Mouse (Mus musculus): ENCODE data around the gene Kcnc4. TPM values are rescaled to one million over a fixed set of nuclear protein-coding genes. Genes with fewer than 3 reads are reported as not detected.
A peak's percentile ranks its signal among the peaks of the same experiment; 100 is the strongest.

The Kcnc4 gene
- polyA plus RNA-seq, 1 experiment from 2014 or later: 0.76 TPM

GRCm38 (mm10) chr3:107424258-107425041, 34.9 kb downstream of the Kcnc4 start:
- no peak overlapping the region for H3K4me3 ChIP-seq (replicated peaks)
- no peaks in the 10 kb centered on the region for H3K27me3 ChIP-seq
- no peak for ATAC-seq (ENCODE audit: insufficient number of reproducible peaks, low FRiP score, low TSS enrichment, low read depth)
- no peak overlapping the region for H3K4me2 ChIP-seq (replicated peaks)
- H3K9ac ChIP-seq: no peak overlapping the region
- no peaks in the 10 kb centered on the region for H3K4me1 ChIP-seq
- H3K36me3 ChIP-seq: no peaks in the 10 kb centered on the region
- WGBS: 66% methylated on average over 11 of the region's 11 CpGs
- H3K9me3 ChIP-seq (replicated peaks): no peaks in the 10 kb centered on the region
- H3K27ac ChIP-seq (replicated peaks): no peak overlapping the region

- Histone ChIP-seq H3K27me3 (no peaks in the 10 kb centered on the region), H3K9me3 (replicated peaks) (no peaks in the 10 kb centered on the region), H3K36me3 (no peaks in the 10 kb centered on the region), H3K4me2 (replicated peaks) (no peak overlapping the region), H3K4me1 (no peaks in the 10 kb centered on the region), H3K4me3 (replicated peaks) (no peak overlapping the region), H3K27ac (replicated peaks) (no peak overlapping the region), H3K9ac (no peak overlapping the region)
- ATAC-seq (ENCODE audit: insufficient number of reproducible peaks, low FRiP score, low TSS enrichment, low read depth): no peak
- WGBS: 40% methylated on average over 2 of the region's 2 CpGs
Measured at GRCm38 (mm10) chr3:107420156-107420555, 39.2 kb downstream of the Kcnc4 start.

GRCm38 (mm10) chr3:107417287-107417644, 42.1 kb downstream of the Kcnc4 start:
- Histone ChIP-seq H3K4me3 (replicated peaks) (no peak overlapping the region), H3K4me2 (replicated peaks) (no peak overlapping the region), H3K27ac (replicated peaks) (no peak overlapping the region), H3K36me3 (no peaks in the 10 kb centered on the region), H3K9me3 (replicated peaks) (no peaks in the 10 kb centered on the region), H3K27me3 (no peaks in the 10 kb centered on the region), H3K9ac (no peak overlapping the region), H3K4me1 (0 out of 2 replicates have a peak, but pooled peaks cover 5% of the 10 kb centered on the region)
- ATAC-seq (ENCODE audit: insufficient number of reproducible peaks, low FRiP score, low TSS enrichment, low read depth): no peak
- WGBS: 78% methylated on average over 3 of the region's 3 CpGs

GRCm38 (mm10) chr3:107416541-107417286, 42.6 kb downstream of the Kcnc4 start:
- ATAC-seq (ENCODE audit: insufficient number of reproducible peaks, low FRiP score, low TSS enrichment, low read depth): no peak

GRCm38 (mm10) chr3:107413093-107413492, 46.3 kb downstream of the Kcnc4 start:
- Histone ChIP-seq H3K36me3 (no peaks in the 10 kb centered on the region), H3K9ac (no peak overlapping the region), H3K27me3 (no peaks in the 10 kb centered on the region), H3K9me3 (replicated peaks) (no peaks in the 10 kb centered on the region), H3K4me2 (replicated peaks) (no peak overlapping the region), H3K4me1 (0 out of 2 replicates have a peak, but pooled peaks cover 5% of the 10 kb centered on the region), H3K27ac (replicated peaks) (no peak overlapping the region), H3K4me3 (replicated peaks) (no peak overlapping the region)
- ATAC-seq (ENCODE audit: insufficient number of reproducible peaks, low FRiP score, low TSS enrichment, low read depth): no peak
- WGBS: 13% methylated on average over 2 of the region's 2 CpGs

More at GRCm38 (mm10) chr3:107416541-107417286, 42.6 kb downstream of the Kcnc4 start:
- Histone ChIP-seq H3K36me3 (no peaks in the 10 kb centered on the region), H3K4me1 (0 out of 2 replicates have a peak, but pooled peaks cover 5% of the 10 kb centered on the region), H3K4me2 (replicated peaks) (no peak overlapping the region), H3K9ac (no peak overlapping the region), H3K4me3 (replicated peaks) (no peak overlapping the region), H3K27me3 (no peaks in the 10 kb centered on the region), H3K9me3 (replicated peaks) (no peaks in the 10 kb centered on the region), H3K27ac (replicated peaks) (no peak overlapping the region)
- WGBS: 87% methylated on average over 9 of the region's 9 CpGs

- Histone ChIP-seq H3K9ac (no peak overlapping the region), H3K9me3 (replicated peaks) (no peaks in the 10 kb centered on the region), H3K27ac (replicated peaks) (no peak overlapping the region), H3K4me1 (0 out of 2 replicates have a peak, but pooled peaks cover 5% of the 10 kb centered on the region), H3K4me2 (replicated peaks) (no peak overlapping the region), H3K27me3 (no peaks in the 10 kb centered on the region), H3K36me3 (no peaks in the 10 kb centered on the region), H3K4me3 (replicated peaks) (no peak overlapping the region)
- 58% methylated on average over 8 of the region's 8 CpGs for WGBS
- peak; percentile 60; the same call in 1 of the 2 replicates for ATAC-seq (ENCODE audit: insufficient number of reproducible peaks, low FRiP score, low TSS enrichment, low read depth)
Measured at GRCm38 (mm10) chr3:107412509-107412908, 46.8 kb downstream of the Kcnc4 start.

GRCm38 (mm10) chr3:107411669-107412068, 47.7 kb downstream of the Kcnc4 start:
- Histone ChIP-seq H3K9me3 (replicated peaks) (no peaks in the 10 kb centered on the region), H3K9ac (no peak overlapping the region), H3K27ac (replicated peaks) (no peak overlapping the region), H3K4me2 (replicated peaks) (no peak overlapping the region), H3K27me3 (no peaks in the 10 kb centered on the region), H3K4me1 (0 out of 2 replicates have a peak, but pooled peaks cover 5% of the 10 kb centered on the region), H3K36me3 (no peaks in the 10 kb centered on the region), H3K4me3 (replicated peaks) (no peak overlapping the region)
- no peak for ATAC-seq (ENCODE audit: insufficient number of reproducible peaks, low FRiP score, low TSS enrichment, low read depth)
- WGBS: 60% methylated on average over 4 of the region's 4 CpGs

GRCm38 (mm10) chr3:107401401-107401800, 58.0 kb downstream of the Kcnc4 start:
- no peak overlapping the region for H3K4me3 ChIP-seq (replicated peaks)
- no peaks in the 10 kb centered on the region for H3K4me1 ChIP-seq
- 90% methylated on average over 7 of the region's 7 CpGs for WGBS
- no peak overlapping the region for H3K9ac ChIP-seq
- H3K27ac ChIP-seq (replicated peaks): no peak overlapping the region
- H3K4me2 ChIP-seq (replicated peaks): no peak overlapping the region
- H3K36me3 ChIP-seq: no peaks in the 10 kb centered on the region
- no peaks in the 10 kb centered on the region for H3K9me3 ChIP-seq (replicated peaks)
- no peak for ATAC-seq (ENCODE audit: insufficient number of reproducible peaks, low FRiP score, low TSS enrichment, low read depth)
- H3K27me3 ChIP-seq: no peaks in the 10 kb centered on the region

- Histone ChIP-seq H3K4me1 (no peaks in the 10 kb centered on the region), H3K27me3 (no peaks in the 10 kb centered on the region), H3K4me3 (replicated peaks) (no peak overlapping the region), H3K4me2 (replicated peaks) (no peak overlapping the region), H3K27ac (replicated peaks) (no peak overlapping the region), H3K36me3 (no peaks in the 10 kb centered on the region), H3K9me3 (replicated peaks) (no peaks in the 10 kb centered on the region), H3K9ac (no peak overlapping the region)
- 68% methylated on average over 5 of the region's 5 CpGs for WGBS
- ATAC-seq (ENCODE audit: insufficient number of reproducible peaks, low FRiP score, low TSS enrichment, low read depth): no peak
Measured at GRCm38 (mm10) chr3:107399991-107400640, 59.2 kb downstream of the Kcnc4 start.

GRCm38 (mm10) chr3:107391198-107391597, 68.2 kb downstream of the Kcnc4 start:
- no peak for ATAC-seq (ENCODE audit: insufficient number of reproducible peaks, low FRiP score, low TSS enrichment, low read depth)

More at GRCm38 (mm10) chr3:107391198-107391597, 68.2 kb downstream of the Kcnc4 start:
- H3K4me3 ChIP-seq (replicated peaks): no peak overlapping the region
- H3K9me3 ChIP-seq (replicated peaks): no peaks in the 10 kb centered on the region
- H3K27me3 ChIP-seq: no peaks in the 10 kb centered on the region
- WGBS: 53% methylated on average over 4 of the region's 4 CpGs
- no peaks in the 10 kb centered on the region for H3K4me1 ChIP-seq
- no peak overlapping the region for H3K4me2 ChIP-seq (replicated peaks)
- H3K36me3 ChIP-seq: no peaks in the 10 kb centered on the region
- H3K27ac ChIP-seq (replicated peaks): no peak overlapping the region
- no peak overlapping the region for H3K9ac ChIP-seq
